Mouse (Mus musculus): ENCODE results near the gene Lemd1. TPM values are rescaled to one million over a fixed set of nuclear protein-coding genes. Genes with fewer than 3 reads are reported as not detected.
"Not testable (repeated sequence)": the region's sequence is repeated elsewhere in the genome, so short reads cannot be mapped to it uniquely, and the experiment has no call there.

The Lemd1 gene
- total RNA-seq, 2 experiments from 2014 or later = not detected

DNA sequence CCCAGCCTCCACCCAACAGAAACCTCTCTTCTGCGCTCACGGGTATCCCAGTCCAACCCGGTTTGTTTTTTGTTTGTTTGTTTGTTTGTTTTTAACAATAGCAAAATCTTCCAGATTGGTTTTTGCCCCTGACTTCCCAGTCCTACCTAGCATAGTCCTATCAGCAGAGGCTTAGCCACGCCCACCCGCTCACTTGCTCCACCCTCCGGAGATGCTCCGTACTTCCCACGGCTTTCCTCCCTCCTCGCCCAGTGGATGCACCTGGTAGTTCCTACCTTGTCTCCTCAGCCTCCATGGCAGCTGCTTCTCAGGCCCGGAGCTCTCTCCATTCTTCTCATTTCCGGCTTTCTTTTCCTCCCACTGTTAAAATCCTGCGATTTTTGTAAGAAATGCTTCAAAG, 42.3 kb downstream of the Lemd1 start:
- ATAC-seq (replicated peaks; ENCODE audit: low FRiP score, low TSS enrichment, poor library complexity, severe bottlenecking) = peak; percentile 75

DNA sequence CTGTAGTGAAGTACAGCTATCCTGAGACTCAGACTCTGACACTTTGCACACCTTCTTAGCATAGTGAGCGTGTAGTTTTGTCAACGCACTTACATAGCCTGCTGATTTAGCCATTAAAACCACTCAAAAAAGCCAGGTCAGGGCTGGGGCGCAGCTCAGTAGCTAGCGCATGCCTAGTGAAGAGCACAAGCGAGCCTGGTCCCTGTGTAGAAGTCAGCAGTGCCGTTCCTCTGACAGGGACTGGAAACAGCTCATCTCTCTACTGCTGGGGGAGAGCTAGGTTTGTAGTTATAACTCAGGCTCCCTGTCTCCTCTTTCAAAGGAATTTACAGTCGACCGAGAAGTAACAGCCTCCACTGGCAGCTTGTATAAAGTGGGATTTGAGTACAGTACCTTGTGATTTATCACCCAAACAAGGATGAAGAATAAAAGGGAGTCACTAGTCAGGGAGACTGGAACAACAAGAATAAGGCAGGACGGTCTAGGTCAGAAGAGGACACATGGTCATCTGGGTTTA, 43.6 kb downstream of the Lemd1 start:
- no peak for ATAC-seq (replicated peaks; ENCODE audit: low FRiP score, low TSS enrichment, poor library complexity, severe bottlenecking)

DNA sequence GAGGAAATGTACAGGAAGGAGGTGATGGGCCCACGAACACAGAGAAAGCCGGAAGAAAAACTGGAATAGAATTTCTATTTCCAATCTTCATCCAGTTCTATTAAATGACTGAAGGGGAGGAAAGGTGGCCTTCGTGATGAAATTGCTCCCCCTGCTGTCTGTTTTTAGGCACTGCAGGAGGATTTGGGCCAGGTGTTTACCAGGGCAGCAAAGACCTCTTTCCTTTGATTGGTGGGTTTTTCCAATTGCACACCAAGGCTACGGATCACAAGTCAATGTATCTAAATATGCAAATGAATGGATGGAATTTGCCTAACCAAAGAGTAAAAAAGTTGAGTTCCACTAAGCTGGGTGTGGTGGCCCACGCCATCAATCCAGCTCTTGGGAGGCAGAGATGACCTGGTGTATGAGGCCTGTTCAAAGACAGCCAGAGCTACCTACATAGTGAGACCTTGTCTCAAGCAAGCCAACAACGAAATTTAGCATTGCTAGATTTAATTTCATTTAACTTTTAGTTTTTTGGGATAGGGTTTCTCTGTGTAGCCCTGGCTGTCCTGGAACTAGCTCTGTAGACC, 46.4 kb downstream of the Lemd1 start:
- peak; percentile 64 for ATAC-seq (replicated peaks; ENCODE audit: low FRiP score, low TSS enrichment, poor library complexity, severe bottlenecking)

DNA sequence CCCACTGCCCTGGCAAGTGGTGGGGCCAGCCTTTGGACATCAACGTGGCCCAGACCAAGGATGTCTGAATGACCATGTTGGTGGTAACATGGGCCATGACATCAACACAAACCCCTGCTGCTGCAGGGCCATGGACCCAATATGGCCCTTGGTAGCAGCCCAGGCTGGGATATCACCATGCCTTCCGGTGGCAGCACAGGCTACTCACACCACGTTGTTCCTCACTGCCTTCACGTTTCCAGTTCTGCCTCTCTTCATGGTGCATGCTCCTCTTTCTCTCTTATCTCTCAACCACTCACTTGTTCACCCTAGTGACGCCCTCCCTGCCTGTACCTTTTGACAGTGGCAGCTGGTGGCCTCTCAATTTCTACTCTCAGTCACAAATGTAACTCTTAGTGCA, 53.8 kb downstream of the Lemd1 start:
- ATAC-seq (replicated peaks; ENCODE audit: low FRiP score, low TSS enrichment, poor library complexity, severe bottlenecking) = peak; percentile 81

DNA sequence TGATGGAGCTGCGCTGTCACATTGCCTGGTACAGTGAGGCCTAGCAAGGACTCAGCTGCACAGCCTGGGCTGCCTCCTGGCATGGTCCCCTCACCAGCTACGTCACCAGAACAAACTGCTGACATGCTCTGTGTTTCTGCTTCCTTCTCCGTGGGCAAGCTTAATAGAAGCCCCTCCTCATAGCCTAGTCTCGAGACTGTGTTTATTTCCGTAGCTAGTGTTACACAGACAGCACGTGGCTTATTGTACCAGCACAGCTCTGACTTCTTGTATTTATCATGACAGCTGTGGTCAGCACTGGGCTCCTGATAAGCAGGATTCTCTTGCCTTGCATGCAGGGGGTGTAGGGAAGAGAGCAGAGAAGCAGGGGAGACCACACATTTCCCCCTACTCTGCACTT, 54.9 kb downstream of the Lemd1 start:
- ATAC-seq (replicated peaks; ENCODE audit: low FRiP score, low TSS enrichment, poor library complexity, severe bottlenecking) = peak; percentile 74

DNA sequence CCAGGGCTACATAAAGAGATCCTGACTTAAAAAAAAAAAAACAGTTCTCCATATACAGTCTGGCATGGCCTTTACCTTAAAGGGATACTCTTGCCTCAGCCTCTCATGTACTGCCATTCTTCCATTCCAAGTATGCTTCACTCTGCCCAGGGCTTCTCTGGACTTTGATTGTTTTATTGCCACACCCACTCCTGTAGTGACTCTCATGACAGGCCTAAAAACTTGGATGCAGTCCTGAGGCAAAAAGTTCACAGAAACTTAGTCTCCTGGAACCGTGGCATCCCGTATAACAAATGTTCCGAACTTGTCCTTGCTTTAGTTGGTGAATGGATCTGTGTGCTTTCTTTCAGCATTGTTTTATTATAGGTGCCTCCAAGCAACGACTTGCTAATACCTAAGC, 55.4 kb downstream of the Lemd1 start:
- no peak for ATAC-seq (replicated peaks; ENCODE audit: low FRiP score, low TSS enrichment, poor library complexity, severe bottlenecking)

DNA sequence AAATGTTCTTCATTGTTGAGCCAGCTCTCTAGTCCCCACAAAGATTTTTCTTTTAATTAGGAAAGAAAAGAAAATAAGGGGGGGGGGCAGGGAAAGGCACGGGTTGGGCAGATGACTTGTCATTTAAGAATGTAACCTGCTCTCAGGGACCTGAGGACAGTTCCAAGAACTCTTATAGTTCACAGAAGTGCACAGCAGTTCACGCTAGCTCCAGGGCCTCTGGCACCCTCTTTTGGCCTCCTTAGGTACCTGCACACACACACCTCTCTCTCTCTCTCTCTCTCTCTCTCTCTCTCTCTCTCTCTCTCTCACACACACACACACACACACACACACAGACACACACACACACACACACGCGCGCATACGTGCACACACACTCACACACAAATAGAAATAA, 63.2 kb downstream of the Lemd1 start:
- ATAC-seq (replicated peaks; ENCODE audit: low FRiP score, low TSS enrichment, poor library complexity, severe bottlenecking) = 0 out of 2 replicates have a peak, but pooled peaks have one; percentile 47

DNA sequence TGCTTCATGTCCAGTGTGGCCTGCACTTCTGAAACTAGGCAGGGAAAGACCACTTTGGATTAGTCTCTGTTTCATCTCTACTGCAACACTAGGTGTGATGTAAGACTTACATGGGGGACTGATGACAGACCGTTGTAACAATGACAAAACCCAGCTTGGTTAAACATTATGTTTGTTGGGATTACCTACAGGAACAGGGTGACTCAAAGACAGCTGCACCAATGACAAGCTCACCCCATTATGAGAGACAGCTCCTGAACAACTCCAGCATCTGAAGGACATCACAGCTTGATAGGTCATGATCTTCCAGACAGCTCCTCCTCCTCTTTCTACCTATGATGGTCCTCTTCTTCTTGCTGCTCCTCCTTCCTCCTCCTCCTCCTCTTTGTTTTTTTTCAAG, 69.1 kb downstream of the Lemd1 start:
- ATAC-seq (replicated peaks; ENCODE audit: low FRiP score, low TSS enrichment, poor library complexity, severe bottlenecking) = no peak

DNA sequence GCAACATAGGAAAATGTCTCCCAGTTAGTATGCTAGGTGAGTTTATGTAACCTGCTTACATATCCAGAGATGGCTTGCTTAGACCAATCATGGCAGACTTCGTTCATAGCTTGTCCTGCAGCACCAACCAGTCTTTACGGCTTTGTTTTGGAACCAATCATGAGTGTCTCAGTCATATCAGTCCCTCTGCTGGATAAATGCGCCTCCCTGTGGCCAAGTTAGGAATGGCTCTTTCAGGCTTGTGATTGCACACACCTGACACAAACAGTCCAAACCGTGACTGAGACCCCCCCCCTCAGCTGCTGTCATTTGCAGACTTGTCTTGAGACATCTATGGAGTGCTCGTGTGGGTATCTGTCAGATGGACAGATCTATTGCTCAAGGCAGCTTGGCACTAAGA, 69.8 kb downstream of the Lemd1 start:
- peak; percentile 51; the same call in 1 of the 2 replicates for ATAC-seq (replicated peaks; ENCODE audit: low FRiP score, low TSS enrichment, poor library complexity, severe bottlenecking)

DNA sequence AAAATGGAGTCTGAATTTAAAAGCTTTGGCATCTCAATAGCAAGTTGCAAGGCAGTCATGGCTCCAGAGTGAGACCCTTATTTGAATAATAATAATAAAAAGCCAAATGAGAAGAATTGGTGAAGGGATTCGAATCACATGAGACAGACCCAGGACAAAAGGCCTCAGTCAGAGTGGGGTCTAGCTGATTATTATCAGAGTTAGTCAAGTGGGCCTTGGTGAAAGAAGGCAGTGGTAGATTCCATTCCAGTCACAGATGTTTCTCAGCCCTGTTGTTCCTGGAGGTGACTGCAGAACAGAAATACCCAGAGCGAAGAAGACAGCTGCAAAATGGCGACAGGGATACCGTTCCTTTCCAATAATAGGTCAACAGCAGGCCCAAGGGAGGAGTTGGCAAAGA, 72.4 kb downstream of the Lemd1 start:
- no peak for ATAC-seq (replicated peaks; ENCODE audit: low FRiP score, low TSS enrichment, poor library complexity, severe bottlenecking)

DNA sequence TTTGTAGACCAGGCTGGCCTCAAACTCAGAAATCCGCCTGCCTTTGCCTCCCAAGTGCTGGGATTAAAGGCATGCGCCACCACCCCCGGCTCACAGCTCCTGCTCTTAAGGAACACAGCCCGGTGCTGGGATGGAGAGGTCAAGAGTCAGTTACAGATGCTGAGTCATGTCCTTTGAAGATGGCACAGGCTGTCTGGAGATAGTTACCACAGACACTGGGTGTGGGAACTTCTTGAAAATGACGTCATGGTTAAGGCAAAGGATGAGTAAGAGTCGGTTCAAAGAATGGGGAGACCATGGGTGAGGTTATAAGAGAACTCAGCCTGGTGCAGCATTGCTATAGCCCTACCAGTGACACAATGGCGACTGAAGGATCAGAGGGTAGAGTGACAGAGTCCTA, 73.3 kb downstream of the Lemd1 start:
- ATAC-seq (replicated peaks; ENCODE audit: low FRiP score, low TSS enrichment, poor library complexity, severe bottlenecking) = peak; percentile 64

DNA sequence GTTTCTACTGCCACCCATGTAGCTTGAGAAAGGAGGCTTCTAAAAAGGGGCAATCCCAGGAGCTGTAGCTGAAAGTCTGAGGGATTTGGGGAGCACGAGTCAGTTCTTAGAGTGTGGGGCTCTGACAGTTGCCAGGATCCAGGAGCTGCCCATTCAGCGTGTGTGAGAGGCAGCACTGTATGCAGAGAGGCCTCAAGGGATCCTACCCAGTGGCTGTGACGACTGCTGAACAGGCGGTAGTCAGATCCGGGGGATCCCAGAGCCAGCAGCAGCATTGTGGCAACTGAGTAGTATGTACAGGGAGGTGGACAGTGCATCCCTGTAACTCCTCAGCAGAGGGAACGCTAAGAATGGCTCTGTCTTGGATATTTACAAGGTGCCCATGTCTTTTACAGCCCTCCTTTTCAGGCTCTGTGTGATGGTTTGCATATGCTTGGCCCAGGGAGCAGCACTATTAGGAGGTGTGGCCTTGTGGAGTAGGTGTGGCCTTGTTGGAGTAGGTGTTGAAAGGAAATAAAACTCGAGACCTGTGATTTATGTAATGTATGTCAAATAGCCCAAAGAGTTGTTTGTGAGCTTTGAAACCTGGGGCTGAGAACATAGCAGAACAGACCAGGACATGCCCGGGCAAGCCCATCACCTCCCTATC, 74.1 kb downstream of the Lemd1 start:
- ATAC-seq (replicated peaks; ENCODE audit: low FRiP score, low TSS enrichment, poor library complexity, severe bottlenecking) = no peak

DNA sequence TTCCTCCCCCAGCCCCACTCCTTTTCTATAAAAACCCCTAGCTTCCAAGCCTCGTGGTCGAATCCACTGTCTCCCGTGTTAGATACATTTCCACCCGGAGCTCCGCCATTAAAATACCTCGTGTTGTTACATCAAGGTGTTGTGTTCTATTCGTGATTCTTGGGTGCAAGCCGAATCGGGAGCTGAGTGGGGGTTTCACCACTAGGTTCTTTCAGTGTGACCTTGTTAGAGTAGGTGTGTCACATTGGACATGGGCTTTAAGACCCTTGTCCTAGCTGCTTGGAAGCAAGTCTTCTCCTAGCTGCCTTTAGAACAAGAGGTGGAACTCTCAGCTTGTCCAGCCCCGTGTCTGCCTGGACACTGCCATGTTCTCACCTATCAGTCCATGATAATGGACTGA, 74.7 kb downstream of the Lemd1 start:
- ATAC-seq (replicated peaks; ENCODE audit: low FRiP score, low TSS enrichment, poor library complexity, severe bottlenecking) = no peak

DNA sequence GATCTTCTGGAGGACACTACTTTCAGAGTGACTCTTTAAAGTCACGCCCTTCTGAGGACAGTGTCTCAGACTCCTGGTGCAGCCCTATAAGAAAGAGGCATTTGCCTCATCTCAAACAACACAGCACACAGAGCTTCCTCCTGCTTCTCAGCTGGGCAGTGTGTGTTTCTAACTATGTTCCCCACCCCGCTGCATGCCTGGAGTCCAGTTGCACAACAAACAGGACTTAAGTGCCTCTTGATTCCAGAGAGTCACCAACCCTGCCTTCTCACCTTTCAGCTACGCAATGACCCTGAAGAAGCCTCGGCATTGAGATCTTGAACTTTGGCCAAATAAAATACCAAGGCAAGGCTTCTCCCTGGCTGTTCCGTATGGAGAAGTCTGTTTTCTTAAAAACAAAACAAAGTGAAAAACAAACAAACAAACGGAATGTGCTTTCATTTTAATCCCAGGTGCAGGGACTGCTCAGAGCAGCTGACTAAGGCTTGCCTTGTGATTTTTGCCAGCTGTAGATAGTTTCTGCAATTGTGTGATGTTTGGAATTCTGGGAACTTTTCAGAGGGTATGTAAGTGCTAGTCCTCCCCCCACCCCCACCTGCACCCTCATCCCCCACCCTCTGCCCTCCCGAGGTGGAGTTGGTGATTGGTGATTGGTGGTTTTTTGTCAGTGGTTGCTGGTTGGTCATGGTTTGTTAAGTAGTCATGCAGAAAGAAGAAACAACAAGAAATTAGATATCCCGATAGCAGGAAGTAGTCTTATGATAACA, 75.7 kb downstream of the Lemd1 start:
- no peak for ATAC-seq (replicated peaks; ENCODE audit: low FRiP score, low TSS enrichment, poor library complexity, severe bottlenecking)

DNA sequence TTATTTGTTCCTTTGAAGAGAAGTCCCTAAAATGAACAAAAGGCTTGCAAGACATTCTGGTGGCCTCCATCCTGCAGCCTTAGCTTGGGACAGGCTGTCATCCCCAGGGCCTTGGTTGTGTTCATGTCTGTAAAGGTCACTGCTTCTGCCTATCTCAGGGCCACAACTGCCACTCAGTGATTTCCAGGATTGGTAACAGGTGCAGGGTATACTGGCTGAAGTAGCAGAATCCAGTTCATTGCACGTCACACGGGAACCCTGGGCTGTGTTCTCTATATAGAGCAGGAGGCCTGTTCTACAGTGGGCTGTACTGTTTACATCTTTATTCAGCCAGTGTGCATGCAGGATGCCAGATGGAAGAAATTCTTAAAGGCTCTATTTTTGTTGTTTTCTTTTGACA, 76.7 kb downstream of the Lemd1 start:
- ATAC-seq (replicated peaks; ENCODE audit: low FRiP score, low TSS enrichment, poor library complexity, severe bottlenecking) = no peak

DNA sequence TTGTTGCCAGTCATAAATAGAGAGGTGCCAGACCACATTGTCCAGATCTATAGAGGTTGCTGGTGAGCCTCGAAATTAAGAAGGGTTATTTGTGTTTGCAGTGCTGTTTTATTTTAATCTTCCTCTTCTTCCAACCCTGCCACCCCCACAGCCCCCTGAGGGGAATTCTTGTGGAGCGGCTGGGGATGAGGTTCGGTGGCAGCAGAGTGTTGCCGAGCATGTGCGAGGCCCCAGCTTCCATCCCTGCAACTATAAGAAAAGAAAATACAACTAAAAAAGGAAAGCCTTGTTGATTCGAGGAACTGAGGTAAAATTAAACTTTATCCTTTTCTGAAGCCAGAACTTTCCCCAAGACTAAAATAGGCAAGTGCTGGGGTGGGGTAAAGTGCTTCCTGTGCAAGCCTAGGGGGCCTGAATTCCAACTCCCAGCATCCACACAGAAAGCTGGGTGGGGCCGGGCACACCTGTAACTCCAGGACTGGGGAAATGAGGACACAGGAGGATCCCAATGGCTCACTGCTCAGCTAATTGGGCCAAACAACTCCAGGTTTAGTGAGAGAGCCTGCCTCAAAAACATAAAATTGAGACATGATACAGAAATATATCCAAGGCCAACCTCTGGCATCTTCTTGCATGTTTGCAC, 77.3 kb downstream of the Lemd1 start:
- ATAC-seq (replicated peaks; ENCODE audit: low FRiP score, low TSS enrichment, poor library complexity, severe bottlenecking) = no peak

DNA sequence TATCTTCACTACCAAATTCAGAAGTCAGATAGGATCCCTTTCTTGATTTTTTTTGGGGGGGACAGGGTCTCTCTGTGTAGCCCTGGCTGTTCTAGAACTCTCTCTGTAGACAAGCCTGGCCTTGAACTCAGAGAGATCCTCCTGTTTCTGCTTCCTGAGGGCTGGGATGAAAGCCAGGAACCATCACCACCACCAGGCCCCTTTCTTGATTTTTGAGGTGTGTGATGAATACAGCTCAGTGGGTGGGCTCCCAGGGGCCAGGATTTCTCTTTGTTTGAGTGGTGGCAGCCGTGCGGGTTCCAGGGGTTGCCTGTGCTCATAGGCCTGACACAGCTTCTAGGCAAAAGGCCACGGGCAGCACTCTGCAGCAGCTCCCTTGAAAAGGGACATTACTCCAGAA, 80.0 kb downstream of the Lemd1 start:
- no peak for ATAC-seq (replicated peaks; ENCODE audit: low FRiP score, low TSS enrichment, poor library complexity, severe bottlenecking)

DNA sequence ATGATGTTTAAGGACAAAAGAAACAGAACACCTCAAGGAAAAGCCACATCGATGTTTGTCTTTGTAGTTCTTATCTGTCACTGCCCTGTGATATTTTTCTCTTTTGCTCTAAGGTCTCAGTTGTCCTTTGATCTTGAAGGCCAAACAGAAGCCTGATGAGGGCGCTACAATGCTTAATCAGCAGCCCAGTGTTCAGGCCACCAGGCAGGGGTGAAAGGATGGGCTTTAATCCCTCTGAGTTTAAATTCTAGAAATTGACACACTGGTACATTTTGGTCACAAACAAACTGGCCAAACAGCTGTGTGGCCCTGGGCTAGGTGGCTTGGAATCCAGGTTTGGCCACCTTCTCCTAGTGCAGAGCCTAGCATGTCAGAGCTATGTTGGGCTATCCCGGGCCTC, 85.5 kb downstream of the Lemd1 start:
- ATAC-seq (replicated peaks; ENCODE audit: low FRiP score, low TSS enrichment, poor library complexity, severe bottlenecking) = no peak

DNA sequence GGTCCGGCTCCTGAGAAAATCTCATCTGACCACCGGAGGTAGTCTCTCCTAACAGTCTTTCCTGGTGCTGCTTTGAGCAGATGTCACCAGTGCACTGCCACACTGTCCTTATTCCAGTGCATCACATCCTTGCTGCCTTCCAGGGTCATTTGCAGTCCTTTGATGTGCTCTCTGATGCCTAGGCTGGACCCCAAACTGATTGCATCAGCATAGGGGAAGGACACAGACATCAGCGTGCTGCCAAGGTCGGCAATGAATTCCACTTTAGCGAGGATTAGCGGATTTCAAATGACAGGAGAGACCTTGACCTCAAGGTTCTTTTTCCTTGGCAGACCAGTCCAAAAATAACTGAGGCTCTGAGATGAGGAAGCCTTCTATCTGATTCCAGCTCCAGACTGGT, 85.9 kb downstream of the Lemd1 start:
- no peak for ATAC-seq (replicated peaks; ENCODE audit: low FRiP score, low TSS enrichment, poor library complexity, severe bottlenecking)

DNA sequence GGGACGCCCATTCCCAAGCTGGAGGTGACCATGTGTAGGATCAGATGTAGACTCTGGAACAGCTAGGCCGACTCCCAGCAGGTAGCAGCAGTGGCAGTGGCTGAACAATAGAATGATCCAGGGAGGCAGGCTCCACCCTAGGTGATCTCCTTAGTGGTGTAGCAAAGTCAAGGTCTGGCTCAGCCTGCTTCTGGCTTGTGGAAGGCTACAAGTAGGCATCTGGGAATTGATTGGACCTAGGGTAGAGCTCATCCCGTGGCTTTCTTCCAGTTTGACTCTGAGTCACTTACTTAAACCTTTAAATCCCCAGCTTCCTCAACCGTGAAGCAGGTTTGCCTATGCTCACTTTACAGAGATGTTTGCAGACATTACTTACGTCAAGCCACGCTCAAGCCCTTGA, 89.4 kb downstream of the Lemd1 start:
- not testable (repeated sequence) for ATAC-seq (replicated peaks; ENCODE audit: low FRiP score, low TSS enrichment, poor library complexity, severe bottlenecking)

Measured in megakaryocyte-erythroid progenitor cell, adult 5-6 weeks (primary cell).